Mouse (Mus musculus) layer of hippocampus, adult 11-12 months (tissue): ENCODE data around the gene Jmjd7.

Experiments used
- DNase-seq: peaks from one replicate; pipeline ENCODE4 v3.0.0; 2022; ENCODE audit warnings: low spot score

The Jmjd7 gene

DNA sequence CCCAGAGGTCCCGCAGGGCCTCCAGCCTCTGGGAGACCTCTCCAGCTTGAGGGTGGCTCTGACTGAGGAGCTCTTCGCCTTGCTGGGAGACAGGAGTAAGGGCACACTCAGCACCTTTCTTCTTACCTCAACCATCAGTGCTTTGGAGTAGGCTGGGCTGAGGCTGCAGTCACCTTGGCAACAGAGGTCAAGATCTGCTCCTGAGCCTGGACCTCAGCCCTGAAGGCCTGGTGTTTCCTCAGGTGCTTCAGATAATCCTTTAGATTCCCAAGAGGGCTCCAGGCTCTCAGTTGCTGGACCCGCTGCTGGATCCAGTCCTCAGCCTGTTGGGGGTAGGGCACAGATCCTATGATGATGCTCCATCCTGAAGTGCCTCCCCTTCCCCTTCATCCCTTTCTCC lies 32.2 kb downstream of the Jmjd7 start:
- no peak for DNase-seq

DNA sequence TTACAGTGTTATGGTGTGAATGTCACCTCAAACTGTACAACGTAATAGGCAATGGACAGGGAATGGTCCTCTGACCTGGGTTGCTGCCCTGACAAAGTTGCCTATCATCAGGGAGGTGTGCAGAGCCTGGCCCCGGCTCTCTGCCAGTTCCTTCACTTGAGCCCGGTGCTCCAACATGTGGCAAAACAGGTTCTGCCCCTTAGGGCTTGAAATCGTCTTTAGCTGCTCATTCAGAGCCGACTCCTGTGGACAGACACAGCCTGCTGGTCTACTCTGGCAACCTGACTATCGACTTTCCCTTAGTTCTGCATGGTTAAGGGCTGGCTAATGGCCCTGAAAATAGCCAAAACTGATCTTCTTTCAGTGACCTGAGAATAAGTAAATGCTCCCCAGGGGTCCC lies 32.9 kb downstream of the Jmjd7 start:
- DNase-seq, result no peak

DNA sequence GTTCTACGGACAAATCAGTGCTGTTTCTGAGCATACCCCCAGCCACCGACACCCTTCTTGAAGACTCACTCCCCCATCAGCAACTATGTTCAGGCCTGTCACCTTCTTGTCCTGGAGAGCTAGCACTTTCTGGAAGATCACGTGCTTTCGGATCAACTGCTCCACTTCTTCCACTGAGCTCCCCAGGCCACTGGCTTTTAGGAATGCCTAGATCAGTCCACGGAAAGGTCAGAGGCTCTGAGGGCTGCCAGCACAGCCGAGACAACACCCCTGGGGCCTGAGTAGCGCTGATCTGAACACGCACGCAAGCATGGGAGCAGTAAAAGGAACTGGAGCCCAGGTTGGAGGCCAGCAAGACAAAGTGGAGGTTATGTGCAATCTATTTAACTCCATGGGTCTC lies 33.4 kb downstream of the Jmjd7 start:
- no peak for DNase-seq

DNA sequence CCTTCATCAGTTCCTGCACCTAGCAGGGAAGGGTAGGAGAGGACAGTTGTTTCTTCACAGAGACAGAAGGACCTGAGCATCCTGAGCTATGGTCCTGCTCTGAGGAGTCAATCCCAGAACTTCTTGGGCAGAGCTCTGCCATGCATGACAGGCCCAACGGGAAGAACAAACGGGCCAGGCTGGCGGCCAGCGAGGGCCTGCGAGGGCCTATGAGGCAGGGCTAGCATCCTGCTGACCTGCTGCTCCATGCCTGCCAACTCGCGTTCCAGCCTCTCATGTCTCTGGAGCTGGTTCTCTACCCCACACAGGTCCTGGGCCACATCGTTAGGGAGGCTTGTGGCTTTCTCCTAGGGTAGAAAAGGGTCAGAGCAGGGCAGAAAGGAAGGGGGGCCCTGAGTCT lies 35.0 kb downstream of the Jmjd7 start:
- no peak for DNase-seq

DNA sequence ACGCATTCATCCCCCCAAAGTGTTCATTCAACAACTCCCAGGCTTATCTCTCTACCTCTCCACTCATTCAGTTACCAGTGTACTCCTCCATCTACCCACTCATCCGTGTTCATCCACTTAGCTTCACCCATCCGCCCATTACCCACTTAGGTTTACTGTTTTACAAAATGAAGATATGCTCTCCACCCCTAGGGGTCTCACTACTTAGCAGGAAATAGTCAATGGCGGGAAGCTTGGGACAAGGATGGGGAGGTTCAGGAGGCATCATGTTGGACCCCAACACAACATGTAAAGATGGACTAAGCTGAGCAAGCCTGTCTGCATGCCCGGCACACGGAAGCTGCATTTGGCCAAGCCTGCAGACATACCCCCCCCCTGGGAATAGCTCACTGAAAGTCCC lies 37.4 kb downstream of the Jmjd7 start:
- DNase-seq, result no peak

DNA sequence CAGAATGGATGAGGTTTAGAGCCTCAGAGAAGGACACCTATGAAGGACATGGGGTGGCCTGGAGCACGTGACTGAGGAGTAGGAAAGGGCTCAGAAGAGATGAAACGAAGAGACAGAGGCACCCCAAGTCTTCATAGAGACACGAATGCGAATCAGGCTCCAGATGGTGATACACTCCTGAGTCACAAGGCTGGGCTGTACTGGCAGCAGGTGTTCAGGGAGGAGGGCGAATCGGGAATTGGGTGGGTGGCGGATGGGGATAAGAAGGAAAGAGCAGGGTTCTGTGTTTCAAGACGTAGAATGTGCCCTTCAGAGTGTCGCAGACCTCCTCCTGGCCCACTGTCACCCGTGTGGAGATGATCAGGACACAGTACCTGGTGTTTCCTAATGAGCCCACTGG lies 38.0 kb downstream of the Jmjd7 start:
- DNase-seq, result no peak

DNA sequence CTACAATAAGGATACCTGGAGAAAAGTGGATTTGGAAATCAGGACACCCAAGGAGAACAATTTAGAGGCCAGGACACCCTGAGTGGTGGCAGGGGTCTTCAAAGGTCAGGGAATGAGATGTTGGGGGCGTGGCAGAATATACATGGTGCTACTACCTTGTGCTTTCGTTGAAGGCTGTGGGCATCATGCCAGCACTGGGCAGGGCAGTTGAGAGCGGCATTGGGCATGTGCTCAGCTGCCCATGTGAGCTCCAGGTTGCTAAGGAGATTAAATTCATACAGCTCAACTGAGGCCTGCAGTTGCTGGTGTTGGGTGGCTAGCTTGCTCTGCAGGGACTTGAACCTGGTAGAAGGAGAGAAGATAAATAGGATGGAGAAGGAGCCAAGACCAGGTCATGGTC lies 38.9 kb downstream of the Jmjd7 start:
- no peak for DNase-seq

DNA sequence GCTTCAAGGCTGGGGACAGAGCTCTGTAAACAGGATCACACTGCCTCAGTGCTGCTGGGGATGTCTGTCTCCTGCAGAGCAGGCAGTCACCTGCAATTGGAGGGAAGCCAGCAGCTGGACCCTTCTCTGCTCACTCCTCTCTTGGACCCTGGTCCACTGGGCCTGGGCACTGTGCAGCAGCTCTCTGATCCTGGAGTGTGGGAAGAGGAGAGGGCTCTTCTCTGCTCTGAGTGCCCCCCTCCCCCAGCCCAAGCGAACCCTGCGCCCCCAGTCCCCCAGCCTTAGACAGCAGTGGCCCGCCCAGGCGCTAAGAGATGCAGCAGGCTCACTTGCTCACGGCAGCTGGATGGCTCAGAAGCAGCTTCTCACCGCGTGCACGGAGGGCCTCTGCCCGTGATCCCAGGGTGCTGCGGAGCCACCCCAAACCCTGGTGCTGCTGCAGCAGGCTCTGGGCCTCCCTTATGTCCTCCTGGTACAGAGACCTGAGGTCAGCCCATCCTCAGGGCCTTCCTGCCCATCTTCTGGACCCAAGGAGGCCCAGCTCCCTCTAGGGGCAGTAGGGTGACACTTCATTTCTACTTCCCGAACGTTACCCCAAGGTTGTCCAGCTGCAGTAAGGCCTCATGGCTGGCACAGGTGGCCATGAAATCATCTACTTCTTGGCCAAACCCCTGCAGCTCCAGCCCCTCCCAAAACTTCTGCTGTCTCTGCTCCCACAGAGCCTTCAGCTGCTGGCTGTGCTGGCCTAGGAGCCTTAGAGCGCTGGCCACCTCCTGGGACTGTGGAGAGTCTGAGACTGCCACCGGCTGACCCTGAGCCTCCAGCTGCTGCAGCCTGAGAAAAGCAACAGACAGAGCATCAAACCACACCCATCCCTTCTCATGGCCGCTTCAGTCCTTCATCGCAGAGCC lies 41.5 kb downstream of the Jmjd7 start:
- DNase-seq, result peak; percentile 33

DNA sequence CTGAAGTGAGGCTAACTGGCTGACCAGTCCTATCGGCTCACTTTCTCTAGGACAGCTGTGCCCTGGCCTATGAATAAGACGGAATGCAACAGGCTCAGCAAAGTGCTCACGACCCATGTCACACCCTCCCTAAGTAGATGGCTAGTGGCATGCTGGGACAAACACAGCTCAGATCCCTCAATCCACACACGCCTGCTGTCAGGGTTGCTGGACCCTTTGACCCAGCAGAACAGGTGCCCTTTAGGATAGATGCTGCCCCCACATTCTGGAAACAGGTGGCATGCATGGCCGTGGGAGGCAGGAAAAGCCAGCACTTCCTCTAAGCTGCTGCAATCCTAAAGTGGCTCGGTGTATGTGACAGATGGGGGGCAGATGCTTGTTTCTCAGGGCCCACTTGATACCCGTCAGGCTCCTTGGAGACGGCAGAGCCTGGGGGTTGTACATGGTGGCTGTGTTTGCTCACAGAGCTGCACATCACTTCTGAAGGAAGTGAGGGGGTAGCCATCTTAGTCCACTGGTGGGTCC lies 42.2 kb downstream of the Jmjd7 start:
- peak; percentile 79 for DNase-seq

DNA sequence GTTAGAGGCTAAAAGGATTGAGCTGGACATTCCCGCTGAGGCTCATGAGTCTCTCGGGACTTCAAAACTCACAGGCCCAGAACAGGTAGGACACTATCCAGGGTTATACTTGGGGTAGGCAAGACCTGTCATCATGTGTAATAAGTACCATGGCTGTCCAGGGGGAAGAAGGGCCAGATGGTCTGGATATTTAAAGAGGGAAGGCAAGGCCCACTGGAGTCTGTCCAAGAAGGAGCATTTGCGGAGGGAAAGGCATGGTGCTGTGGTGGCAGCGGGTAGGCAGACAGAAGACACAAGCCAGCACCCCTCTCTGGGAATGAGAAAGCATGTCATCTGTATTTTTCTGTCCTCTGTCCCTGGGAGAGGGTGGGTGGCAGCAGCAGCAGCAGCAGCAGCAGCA lies 46.8 kb downstream of the Jmjd7 start:
- no peak for DNase-seq

DNA sequence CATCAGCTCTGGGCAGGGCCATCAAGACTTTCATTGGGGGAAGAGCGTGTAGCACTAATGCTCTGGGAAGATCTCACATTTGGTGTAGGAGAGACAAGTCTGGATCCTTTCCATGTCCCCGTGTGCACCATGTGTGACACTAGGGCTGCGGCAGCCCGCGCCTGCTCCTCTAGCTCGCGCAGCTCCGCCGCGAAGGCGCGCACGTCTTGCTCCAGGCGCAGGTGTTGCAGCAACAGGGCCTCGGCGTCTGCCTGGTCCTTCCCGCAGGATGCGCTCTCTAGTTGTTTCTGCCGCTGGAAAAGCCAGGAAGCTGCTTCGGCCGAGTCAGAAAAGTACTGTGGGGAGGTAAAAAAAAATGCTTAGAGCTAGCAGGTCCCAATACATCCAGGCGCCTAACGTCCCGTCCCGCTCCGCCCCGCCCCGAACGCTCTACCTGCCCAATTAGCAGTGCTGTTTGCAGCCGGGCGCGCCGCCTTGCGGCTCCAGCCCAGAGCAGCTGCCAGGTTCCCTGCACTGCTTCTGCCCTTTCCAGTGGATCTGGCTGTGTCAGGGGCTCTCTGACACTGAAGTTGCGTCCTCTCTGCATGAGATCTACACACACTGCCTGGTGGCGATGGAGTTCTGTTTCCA lies 48.9 kb downstream of the Jmjd7 start:
- peak; percentile 36 for DNase-seq
